Mouse (Mus musculus) MEL (cell line): ENCODE measurements around the gene Necap2. TPM values are rescaled to one million over a fixed set of nuclear protein-coding genes. Genes with fewer than 3 reads are reported as not detected.

Source experiments
- DNase-seq: peaks from one replicate; pipeline ENCODE4 v3.0.0; 2011; ENCODE audit warnings: low read depth, low spot score
- H3K27ac ChIP-seq: 2 replicates; pipeline ENCODE4 v1.5.1; 2012; ENCODE audit warnings: low read depth, mild to moderate bottlenecking, control low read depth, low read length, moderate library complexity; ENCODE audit not compliant: control insufficient read depth
- H3K27me3 ChIP-seq, 2 experiments: fragments of 150-350 bp in 1 of 2; sonication (generic) in 1 of 2; 2 replicates each; pipeline ENCODE4 v1.6.1; 2012; ENCODE audit warnings: low read length in 2 of 2, mild to moderate bottlenecking in 2 of 2, improper control_type of control experiment in 1 of 2, moderate library complexity in 1 of 2; ENCODE audit not compliant: insufficient read depth in 2 of 2, control insufficient read depth in 1 of 2
- H3K36me3 ChIP-seq, 2 experiments: 2 replicates each; pipeline ENCODE4 v1.6.1; 2012 to 2014; ENCODE audit warnings: low read length in 2 of 2, improper control_type of control experiment in 1 of 2, inconsistent platforms in 1 of 2, mild to moderate bottlenecking in 1 of 2; ENCODE audit not compliant: insufficient read depth in 2 of 2, control insufficient read depth in 1 of 2
- H3K4me1 ChIP-seq, 2 experiments: fragments of 150-350 bp in 1 of 2; sonication (generic) in 1 of 2; 2 replicates each; pipeline ENCODE4 v1.6.1; 2012; ENCODE audit warnings: low read length in 2 of 2, improper control_type of control experiment in 1 of 2, mild to moderate bottlenecking in 1 of 2; ENCODE audit not compliant: insufficient read depth in 2 of 2, control insufficient read depth in 1 of 2
- H3K4me3 ChIP-seq, 2 experiments: fragments of 150-350 bp in 1 of 2; sonication (generic) in 1 of 2; 2 replicates each; pipeline ENCODE4 v1.5.1; 2012; ENCODE audit warnings: low read depth in 2 of 2, low read length in 2 of 2, mild to moderate bottlenecking in 2 of 2, moderate library complexity in 2 of 2, control low read depth in 1 of 2, improper control_type of control experiment in 1 of 2; ENCODE audit not compliant: control insufficient read depth in 1 of 2, insufficient read depth in 1 of 2
- H3K79me2 ChIP-seq: 2 replicates; pipeline ENCODE4 v1.6.1; 2012; ENCODE audit warnings: mild to moderate bottlenecking, low read length, moderate library complexity; ENCODE audit not compliant: control insufficient read depth, poor library complexity, insufficient read depth
- H3K9ac ChIP-seq: 2 replicates; pipeline ENCODE4 v1.6.1; 2012; ENCODE audit warnings: low read depth, mild to moderate bottlenecking, control low read depth, low read length, moderate library complexity; ENCODE audit not compliant: control insufficient read depth, poor library complexity, severe bottlenecking
- H3K9me3 ChIP-seq: fragments of 150-350 bp; sonication (generic); replicated peaks from 2 replicates; pipeline ENCODE4 v1.6.1; 2012; ENCODE audit warnings: mild to moderate bottlenecking, low read length, improper control_type of control experiment, moderate library complexity; ENCODE audit not compliant: insufficient read depth
- CHD1 ChIP-seq: IDR thresholded peaks from 2 replicates; pipeline ENCODE4 v1.6.1; 2012; ENCODE audit warnings: low read depth, mild to moderate bottlenecking, inconsistent platforms, low read length, improper control_type of control experiment
- CHD2 ChIP-seq: IDR thresholded peaks from 2 replicates; pipeline ENCODE4 v1.6.1; 2011; ENCODE audit warnings: low read length, improper control_type of control experiment
- E2F4 ChIP-seq: IDR thresholded peaks from 2 replicates; pipeline ENCODE4 v1.6.1; 2011; ENCODE audit warnings: low read depth, low read length, improper control_type of control experiment, borderline replicate concordance
- ELF1 ChIP-seq: IDR thresholded peaks from 2 replicates; pipeline ENCODE4 v1.6.1; 2014; ENCODE audit warnings: low read depth, mild to moderate bottlenecking, inconsistent platforms, low read length, improper control_type of control experiment, moderate library complexity
- EP300 ChIP-seq, 2 experiments: IDR thresholded peaks; 2 replicates each; pipeline ENCODE4 v1.6.1; 2011; ENCODE audit warnings: improper control_type of control experiment in 2 of 2, low read length in 2 of 2, low read depth in 1 of 2, mild to moderate bottlenecking in 1 of 2
- ETS1 ChIP-seq: IDR thresholded peaks from 2 replicates; pipeline ENCODE4 v1.6.1; 2012; ENCODE audit warnings: low read depth, mild to moderate bottlenecking, inconsistent platforms, low read length, improper control_type of control experiment, moderate library complexity
- GATA1 ChIP-seq: IDR thresholded peaks from 2 replicates; pipeline ENCODE4 v1.6.1; 2011; ENCODE audit warnings: low read depth, low read length, improper control_type of control experiment
- JUND ChIP-seq: IDR thresholded peaks from 2 replicates; pipeline ENCODE4 v1.6.1; 2011; ENCODE audit warnings: low read depth, mild to moderate bottlenecking, improper control_type of control experiment, low read length
- KAT2A ChIP-seq: conservative IDR thresholded peaks from 2 replicates; pipeline ENCODE4 v1.6.1; 2012; ENCODE audit warnings: low read depth, low read length, improper control_type of control experiment, inconsistent platforms
- MAFK ChIP-seq: IDR thresholded peaks from 2 replicates; pipeline ENCODE4 v1.6.1; 2011; ENCODE audit warnings: low read depth, mild to moderate bottlenecking, low read length, improper control_type of control experiment, borderline replicate concordance
- MAX ChIP-seq: IDR thresholded peaks from 2 replicates; pipeline ENCODE4 v1.6.1; 2011; ENCODE audit warnings: low read length, improper control_type of control experiment
- MXI1 ChIP-seq: IDR thresholded peaks from 2 replicates; pipeline ENCODE4 v1.6.1; 2011; ENCODE audit warnings: mild to moderate bottlenecking, low read depth, low read length, improper control_type of control experiment
- MYB ChIP-seq: IDR thresholded peaks from 2 replicates; pipeline ENCODE4 v1.6.1; 2011; ENCODE audit warnings: mild to moderate bottlenecking, low read depth, low read length, improper control_type of control experiment
- MYC ChIP-seq: IDR thresholded peaks from 2 replicates; pipeline ENCODE4 v1.6.1; 2011; ENCODE audit warnings: low read depth, mild to moderate bottlenecking, low read length, improper control_type of control experiment, moderate library complexity
- NELFE ChIP-seq: IDR thresholded peaks from 2 replicates; pipeline ENCODE4 v1.6.1; 2011; ENCODE audit warnings: low read depth, low read length, improper control_type of control experiment
- NRF1 ChIP-seq: IDR thresholded peaks from 2 replicates; pipeline ENCODE4 v1.6.1; 2014; ENCODE audit warnings: low read depth, mild to moderate bottlenecking, inconsistent platforms, low read length, improper control_type of control experiment, moderate library complexity; ENCODE audit not compliant: poor library complexity, insufficient read depth, severe bottlenecking
- POLR2A ChIP-seq, 2 experiments: IDR thresholded peaks; 2 replicates each; pipeline ENCODE4 v1.6.1; 2011 to 2012; ENCODE audit warnings: low read length in 2 of 2, mild to moderate bottlenecking in 2 of 2, control low read depth in 1 of 2, improper control_type of control experiment in 1 of 2, low read depth in 1 of 2, moderate library complexity in 1 of 2; ENCODE audit not compliant: control insufficient read depth in 1 of 2, insufficient read depth in 1 of 2, poor library complexity in 1 of 2
- POLR2AphosphoS5 ChIP-seq: IDR thresholded peaks from 2 replicates; pipeline ENCODE4 v1.6.1; 2012; ENCODE audit warnings: low read depth, borderline replicate concordance, mild to moderate bottlenecking, inconsistent platforms, low read length, moderate library complexity, mixed read lengths
- SIN3A ChIP-seq: IDR thresholded peaks from 2 replicates; pipeline ENCODE4 v1.6.1; 2012; ENCODE audit warnings: low read length, improper control_type of control experiment, inconsistent platforms
- SMC3 ChIP-seq: IDR thresholded peaks from 2 replicates; pipeline ENCODE4 v1.6.1; 2011; ENCODE audit warnings: low read depth, low read length, improper control_type of control experiment
- TBP ChIP-seq: IDR thresholded peaks from 2 replicates; pipeline ENCODE4 v1.8.0; 2011; ENCODE audit warnings: low read depth, low read length, improper control_type of control experiment
- TCF12 ChIP-seq: IDR thresholded peaks from 2 replicates; pipeline ENCODE4 v1.6.1; 2014; ENCODE audit warnings: low read depth, mild to moderate bottlenecking, inconsistent platforms, low read length, improper control_type of control experiment, moderate library complexity
- UBTF ChIP-seq: IDR thresholded peaks from 2 replicates; pipeline ENCODE4 v1.6.1; 2012; ENCODE audit warnings: low read depth, mild to moderate bottlenecking, inconsistent platforms, low read length, improper control_type of control experiment, moderate library complexity, borderline replicate concordance; ENCODE audit not compliant: insufficient read depth
- USF1 ChIP-seq: IDR thresholded peaks from 2 replicates; pipeline ENCODE4 v1.6.1; 2014; ENCODE audit warnings: low read depth, mild to moderate bottlenecking, inconsistent platforms, low read length, improper control_type of control experiment, moderate library complexity
- USF2 ChIP-seq, 2 experiments: IDR thresholded peaks; 2 replicates each; pipeline ENCODE4 v1.6.1; 2011 to 2012; ENCODE audit warnings: improper control_type of control experiment in 2 of 2, low read length in 2 of 2, borderline replicate concordance in 1 of 2, inconsistent platforms in 1 of 2, low read depth in 1 of 2, mild to moderate bottlenecking in 1 of 2; ENCODE audit not compliant: insufficient read depth in 1 of 2
- ZKSCAN1 ChIP-seq: IDR thresholded peaks from 2 replicates; pipeline ENCODE4 v1.6.1; 2012; ENCODE audit warnings: low read depth, mild to moderate bottlenecking, inconsistent platforms, low read length, improper control_type of control experiment, moderate library complexity
- ZMIZ1 ChIP-seq: IDR thresholded peaks from 2 replicates; pipeline ENCODE4 v1.6.1; 2012; ENCODE audit warnings: low read depth, mild to moderate bottlenecking, inconsistent platforms, low read length, improper control_type of control experiment, moderate library complexity
- ZNF384 ChIP-seq: IDR thresholded peaks from 2 replicates; pipeline ENCODE4 v1.6.1; 2012; ENCODE audit warnings: low read depth, mild to moderate bottlenecking, inconsistent platforms, low read length, improper control_type of control experiment
- polyA plus RNA-seq, 2 experiments: library from polyadenylated mRNA; stranded (reverse) in 1 of 2; unstranded in 1 of 2; fragments of >175 nt in 1 of 2; fragments of >200 nt in 1 of 2; gene quantifications; 2 replicates each; pipeline versions ENCODE4 v1.2.1 to v1.2.4; 2012; ENCODE audit warnings: low replicate concordance in 2 of 2, low read depth in 1 of 2; ENCODE audit not compliant: insufficient read length in 2 of 2, insufficient read depth in 1 of 2, missing spikeins in 1 of 2
- total RNA-seq: library from RNA; depleted of rRNA; stranded (reverse); fragments of 300-350 nt; gene quantifications from 2 replicates; pipeline ENCODE4 v1.2.3, GENCODE M21; 2012

Necap2 gene
- total and polyA plus RNA-seq, 3 experiments: 57.4 to 75.6 TPM; not detected in 1

DNA sequence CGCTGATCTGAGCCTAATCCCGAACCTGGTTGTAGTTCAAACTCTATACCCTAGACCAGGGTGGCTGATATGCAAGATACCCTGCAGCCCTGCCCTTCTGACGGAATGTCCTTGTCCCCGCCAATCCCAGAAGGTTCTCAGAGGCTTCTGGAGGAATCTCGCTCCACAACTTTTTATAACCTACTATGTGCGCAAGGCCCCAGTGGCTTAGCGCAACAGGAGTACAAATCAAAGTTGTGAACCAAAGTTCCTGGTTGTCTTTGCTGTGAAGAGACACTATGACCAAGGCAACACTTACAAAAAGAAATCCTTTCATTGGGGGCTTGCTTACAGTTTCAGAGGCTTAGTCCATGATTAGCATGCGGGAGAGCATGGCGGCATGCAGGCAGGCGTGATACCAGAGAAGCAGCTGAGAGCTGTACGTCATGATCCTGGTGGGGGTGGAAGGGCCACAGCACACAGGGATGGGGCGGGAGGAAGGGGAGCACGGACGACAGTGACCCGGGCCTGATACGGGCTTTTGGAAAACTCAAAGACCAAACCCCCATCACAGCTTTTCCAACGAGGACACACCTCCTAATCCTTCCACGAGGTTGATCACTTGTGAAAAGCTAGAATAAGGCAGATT lies 467 bp upstream of the Necap2 start:
- peak overlapping the region; percentile 21 to 28; a peak in 2 of 4 replicates for H3K4me3 ChIP-seq
- peaks cover 0 to 24% of the 10 kb centered on the region in 2 experiments; a peak in 2 of 4 replicates for H3K36me3 ChIP-seq
- peaks cover 10 to 25% of the 10 kb centered on the region in 2 experiments for H3K4me1 ChIP-seq
- H3K27me3 ChIP-seq: no peaks in the 10 kb centered on the region
- H3K27ac ChIP-seq: no peak overlapping the region
- no peak overlapping the region for H3K9ac ChIP-seq
- TF ChIP-seq MAFK (no peak), TCF12 (no peak), ZKSCAN1 (peak; percentile 76; the same call in 1 of the 2 replicates)
- DNase-seq: no peak
- peaks cover 28% of the 10 kb centered on the region for H3K79me2 ChIP-seq
- H3K9me3 ChIP-seq: no peaks in the 10 kb centered on the region

- H3K27ac ChIP-seq: peak overlapping the region; percentile 93
- H3K79me2 ChIP-seq: peaks cover 32% of the 10 kb centered on the region
- H3K4me3 ChIP-seq: peak overlapping the region; percentile 92 to 98
- peaks cover 2 to 29% of the 10 kb centered on the region in 2 experiments; a peak in 3 of 4 replicates for H3K36me3 ChIP-seq
- peaks cover 10 to 31% of the 10 kb centered on the region in 2 experiments for H3K4me1 ChIP-seq
- H3K27me3 ChIP-seq: no peaks in the 10 kb centered on the region
- peak overlapping the region; percentile 84 for H3K9ac ChIP-seq
- peak; percentile 90 for DNase-seq
- H3K9me3 ChIP-seq: no peaks in the 10 kb centered on the region
- TF ChIP-seq ZNF384: no peak
- TF ChIP-seq USF2 (IDR thresholded peaks at IDR 0.05; ENCODE audit: borderline replicate concordance in 1 of 2, insufficient read depth in 1 of 2, low read depth in 1 of 2, low read length in 2 of 2): no peak
- peak; percentile 54 for TF ChIP-seq GATA1
- TF ChIP-seq USF1: no peak
- peak; percentile 43 for TF ChIP-seq TBP
- no peak for TF ChIP-seq ELF1
- peak; percentile 38; the same call in 1 of the 2 replicates for TF ChIP-seq NELFE
- peak; percentile 35; the same call in 1 of the 2 replicates for TF ChIP-seq TCF12
- TF ChIP-seq MAX: no peak
- no peak for TF ChIP-seq E2F4
- TF ChIP-seq EP300 (IDR thresholded peaks at IDR 0.05; ENCODE audit: low read depth in 1 of 2, low read length in 2 of 2): peak in 1 of 2 experiments; percentile 30; a peak in 1 of 4 replicates
- peak; percentile 15; the same call in 1 of the 2 replicates for TF ChIP-seq MYB
- TF ChIP-seq ETS1: peak; percentile 54
- no peak for TF ChIP-seq MAFK
- no peak for TF ChIP-seq POLR2AphosphoS5
- no peak for TF ChIP-seq KAT2A
- TF ChIP-seq MXI1: peak; percentile 43
- TF ChIP-seq CHD1: 0 out of 2 replicates have a peak, but pooled peaks have one; percentile 16
- no peak for TF ChIP-seq CHD2
- TF ChIP-seq SIN3A: peak; percentile 58
- no peak for TF ChIP-seq MYC
- TF ChIP-seq ZKSCAN1: no peak
- TF ChIP-seq ZMIZ1: no peak
- TF ChIP-seq POLR2A (IDR thresholded peaks at IDR 0.05; ENCODE audit: control insufficient read depth in 1 of 2, insufficient read depth in 1 of 2, low read depth in 1 of 2, low read length in 2 of 2, poor library complexity in 1 of 2): peak in 1 of 2 experiments; percentile 51; a peak in 2 of 4 replicates
- no peak for TF ChIP-seq JUND
- no peak for TF ChIP-seq UBTF
- no peak for TF ChIP-seq SMC3
- TF ChIP-seq NRF1: no peak
Measured at GRCm38 (mm10) chr4:141076761-141077506, 1.2 kb downstream of the Necap2 start.
